Mouse (Mus musculus) brain, embryonic 14.5 days (tissue): ENCODE results near the gene Trim42. TPM values are rescaled to one million over a fixed set of nuclear protein-coding genes. Genes with fewer than 3 reads are reported as not detected.

Experiments used
- DNase-seq: peaks from one replicate; pipeline ENCODE4 v3.0.0-alpha.2; 2011; ENCODE audit warnings: low read depth
- CTCF ChIP-seq: fragments of 200-500 bp; IDR thresholded peaks from 2 replicates; pipeline ENCODE4 v1.5.1; 2012; ENCODE audit warnings: inconsistent platforms, mild to moderate bottlenecking, moderate library complexity, borderline replicate concordance; ENCODE audit not compliant: insufficient read depth, insufficient read length; ENCODE audit errors: extremely low read depth
- POLR2A ChIP-seq: fragments of 200-500 bp; IDR thresholded peaks from 2 replicates; pipeline ENCODE4 v1.6.1; 2012; ENCODE audit warnings: mild to moderate bottlenecking, inconsistent platforms, borderline replicate concordance; ENCODE audit not compliant: poor library complexity, insufficient read depth, insufficient read length, severe bottlenecking; ENCODE audit errors: extremely low read depth
- polyA plus RNA-seq: library from polyadenylated mRNA; depleted of rRNA; stranded (reverse); fragments of >200 nt; gene quantifications from 2 replicates; pipeline ENCODE4 v1.2.3, GENCODE M21; 2012; rRNA removed

Trim42 gene
- not detected in 2 replicates for polyA plus RNA-seq

- no peak for DNase-seq
- TF ChIP-seq POLR2A (no peak), CTCF (no peak)
Observed at GRCm38 (mm10) chr9:97369591-97369990, at the start of gene Trim42. Trim42 (minus strand) TSS chr9:97369958.

DNA sequence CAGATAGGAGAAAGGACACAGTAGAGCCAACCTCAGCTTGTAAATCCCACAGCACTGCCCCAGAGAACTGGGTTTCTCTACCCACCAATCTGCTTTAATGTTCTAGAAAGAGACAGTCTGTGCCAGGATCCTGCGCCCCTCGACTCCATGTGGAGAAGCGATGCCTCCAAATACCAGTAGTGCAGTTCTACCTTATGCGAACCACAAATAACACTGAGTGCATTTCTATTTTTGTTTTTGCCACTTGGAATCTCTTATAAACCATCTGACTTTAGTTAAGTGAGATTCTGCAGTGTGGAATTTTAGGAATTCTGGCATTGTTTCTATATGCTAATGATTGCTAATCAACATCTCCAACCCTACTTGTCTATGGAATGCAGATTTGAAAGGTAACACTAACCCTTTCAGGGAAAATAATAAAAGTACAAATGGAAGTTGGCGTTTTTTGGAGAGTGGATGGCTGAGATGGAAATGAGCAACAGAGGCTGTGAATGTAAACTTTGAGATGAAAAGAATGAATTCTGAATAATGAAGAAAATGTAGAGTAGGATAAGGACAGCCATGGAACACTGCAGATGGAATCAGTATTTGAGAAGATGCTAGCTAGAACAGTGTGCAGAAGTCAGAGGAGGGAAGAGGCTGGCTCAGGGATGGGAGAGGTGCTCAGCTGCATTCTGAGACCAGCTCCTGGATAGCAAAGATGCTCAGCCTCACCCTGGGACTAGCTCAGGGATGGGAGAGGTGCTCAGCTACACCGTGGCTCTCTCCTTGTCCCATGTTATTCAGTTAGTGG is 45.3 kb upstream of the Trim42 start:
- no peak for DNase-seq
- TF ChIP-seq POLR2A, result no peak
- no peak for TF ChIP-seq CTCF

DNA sequence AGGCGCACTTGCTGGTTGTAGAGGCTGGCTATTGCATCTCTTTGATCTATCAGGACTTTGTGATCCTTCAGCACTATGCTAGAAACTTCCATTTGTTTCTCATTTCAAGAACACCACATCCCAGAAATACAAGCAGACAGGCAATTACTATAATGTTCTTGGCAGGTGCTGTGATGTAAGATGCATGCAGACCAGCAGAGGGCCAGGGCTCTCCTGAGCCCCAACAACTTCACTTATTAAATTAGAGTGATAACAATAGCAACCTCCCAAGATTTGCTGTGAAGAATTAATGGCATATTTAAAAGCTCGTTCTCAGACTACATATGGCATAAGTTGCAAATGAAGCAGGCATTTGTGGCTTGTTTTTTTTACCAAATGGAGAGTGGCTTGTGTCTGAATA is 38.4 kb upstream of the Trim42 start:
- DNase-seq, result peak; percentile 29

DNA sequence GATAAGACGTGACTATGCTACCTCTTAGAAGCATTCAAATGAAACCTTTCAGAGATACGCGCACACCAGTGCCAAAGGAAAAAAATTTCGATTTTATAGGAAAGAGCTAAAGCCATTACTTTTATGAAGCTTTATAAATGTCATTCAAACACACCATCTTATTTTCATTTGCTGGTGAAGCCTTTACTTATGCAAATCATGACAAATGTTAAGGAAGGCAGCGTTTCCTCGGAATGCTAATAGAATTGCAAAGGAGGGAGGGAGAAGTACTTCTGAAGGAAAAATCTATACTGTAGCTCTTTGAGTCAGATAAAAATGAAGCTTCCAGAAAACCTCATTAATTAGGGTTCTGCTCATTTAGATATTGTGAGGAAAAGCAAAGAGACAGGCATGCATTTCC is 13.3 kb downstream of the Trim42 start:
- DNase-seq, result peak; percentile 65

More for the DNA sequence above, 38.4 kb upstream of the Trim42 start:
- TF ChIP-seq CTCF (peak; percentile 33; the same call in 1 of the 2 replicates), POLR2A (no peak)

GRCm38 (mm10) chr9:97344767-97345297 is 24.9 kb downstream of the Trim42 start:
- DNase-seq, result peak; percentile 92
- TF ChIP-seq CTCF (no peak), POLR2A (no peak)

More for the DNA sequence above, 13.3 kb downstream of the Trim42 start:
- TF ChIP-seq POLR2A (no peak), CTCF (no peak)

DNA sequence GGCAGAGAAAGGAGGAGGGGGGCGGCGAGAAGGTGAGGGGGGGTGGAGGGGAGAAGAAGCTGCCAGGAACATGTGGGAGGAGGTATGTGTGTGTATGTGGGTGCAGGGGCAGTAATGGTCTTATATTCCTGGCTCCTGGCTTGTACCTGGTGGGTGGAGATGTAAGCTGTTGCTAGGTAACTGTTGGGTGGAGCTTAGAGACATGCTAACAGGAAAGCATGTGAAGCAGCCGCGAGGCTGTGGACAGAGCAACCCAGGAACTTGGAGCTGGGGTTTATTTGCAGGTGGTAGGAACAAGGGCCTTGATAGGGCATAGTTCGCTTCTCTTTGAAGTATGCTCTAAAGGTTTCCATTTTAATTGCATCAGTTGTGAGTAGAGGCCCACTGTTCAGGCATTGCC is 28.0 kb downstream of the Trim42 start:
- no peak for TF ChIP-seq CTCF
- TF ChIP-seq POLR2A, result no peak
- DNase-seq, result peak; percentile 22

GRCm38 (mm10) chr9:97322846-97323245 is 46.9 kb downstream of the Trim42 start:
- TF ChIP-seq CTCF (peak; percentile 56; the same call in 1 of the 2 replicates), POLR2A (no peak)
- DNase-seq, result peak; percentile 75

- TF ChIP-seq POLR2A (no peak), CTCF (no peak)
- DNase-seq, result peak; percentile 39
Observed at GRCm38 (mm10) chr9:97322120-97322519, 47.6 kb downstream of the Trim42 start.

- DNase-seq, result no peak
- TF ChIP-seq CTCF, result peak; percentile 54
- TF ChIP-seq POLR2A, result no peak
Observed at GRCm38 (mm10) chr9:97315421-97316055, 54.2 kb downstream of the Trim42 start.

DNA sequence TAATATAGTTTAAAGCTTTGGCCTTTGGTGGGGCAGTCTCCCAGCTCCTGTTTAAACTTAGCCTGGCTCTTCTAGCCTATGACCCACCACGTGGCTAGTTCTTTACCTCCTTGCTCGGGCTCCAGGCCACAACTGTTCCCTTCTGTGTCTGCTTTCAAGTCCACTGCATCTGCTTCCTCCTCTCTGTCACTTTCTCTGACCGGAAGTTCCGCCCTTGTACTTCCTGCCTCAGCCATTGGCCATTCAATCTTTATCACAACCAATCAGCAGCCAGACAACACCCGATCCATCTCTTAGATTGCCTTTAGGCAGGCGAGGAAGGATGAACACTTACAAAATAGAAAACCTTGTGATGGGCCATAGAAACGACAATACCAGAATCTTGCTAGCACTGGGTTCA is 58.1 kb downstream of the Trim42 start:
- DNase-seq, result no peak
- no peak for TF ChIP-seq POLR2A
- TF ChIP-seq CTCF, result no peak

DNA sequence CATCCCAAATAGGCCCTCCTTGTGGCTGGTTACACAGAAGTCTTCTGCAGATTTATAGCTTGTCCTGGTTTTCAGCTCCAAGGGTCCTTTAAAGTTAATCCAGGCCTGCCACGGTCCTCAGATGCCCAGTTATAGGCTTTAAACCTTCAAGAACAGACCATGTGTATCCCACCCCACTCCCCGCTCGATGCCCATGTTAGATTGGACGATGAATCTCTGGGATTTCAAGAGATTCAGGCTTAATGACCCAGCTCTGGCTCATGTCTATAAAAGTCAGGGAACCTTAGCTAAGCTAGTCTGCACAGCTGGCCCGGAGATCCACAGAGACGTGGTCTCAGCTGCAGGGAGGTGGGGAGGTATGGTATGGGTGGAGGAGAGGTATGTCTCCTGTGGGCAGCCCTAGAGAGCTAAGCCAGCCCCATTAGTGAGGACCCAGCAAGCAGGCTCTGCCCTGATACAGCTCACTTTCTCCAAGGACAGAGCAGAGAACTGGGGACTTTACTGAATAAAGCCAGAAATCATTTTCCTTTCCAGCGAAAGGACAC is 60.2 kb downstream of the Trim42 start:
- no peak for DNase-seq
- TF ChIP-seq POLR2A (no peak), CTCF (no peak)

- DNase-seq, result no peak
Observed at GRCm38 (mm10) chr9:97307705-97308485, 61.9 kb downstream of the Trim42 start.

More at GRCm38 (mm10) chr9:97307705-97308485, 61.9 kb downstream of the Trim42 start:
- TF ChIP-seq POLR2A (no peak), CTCF (no peak)
